Mouse (Mus musculus): ENCODE results near the gene Slc24a3.

Slc24a3 gene

DNA sequence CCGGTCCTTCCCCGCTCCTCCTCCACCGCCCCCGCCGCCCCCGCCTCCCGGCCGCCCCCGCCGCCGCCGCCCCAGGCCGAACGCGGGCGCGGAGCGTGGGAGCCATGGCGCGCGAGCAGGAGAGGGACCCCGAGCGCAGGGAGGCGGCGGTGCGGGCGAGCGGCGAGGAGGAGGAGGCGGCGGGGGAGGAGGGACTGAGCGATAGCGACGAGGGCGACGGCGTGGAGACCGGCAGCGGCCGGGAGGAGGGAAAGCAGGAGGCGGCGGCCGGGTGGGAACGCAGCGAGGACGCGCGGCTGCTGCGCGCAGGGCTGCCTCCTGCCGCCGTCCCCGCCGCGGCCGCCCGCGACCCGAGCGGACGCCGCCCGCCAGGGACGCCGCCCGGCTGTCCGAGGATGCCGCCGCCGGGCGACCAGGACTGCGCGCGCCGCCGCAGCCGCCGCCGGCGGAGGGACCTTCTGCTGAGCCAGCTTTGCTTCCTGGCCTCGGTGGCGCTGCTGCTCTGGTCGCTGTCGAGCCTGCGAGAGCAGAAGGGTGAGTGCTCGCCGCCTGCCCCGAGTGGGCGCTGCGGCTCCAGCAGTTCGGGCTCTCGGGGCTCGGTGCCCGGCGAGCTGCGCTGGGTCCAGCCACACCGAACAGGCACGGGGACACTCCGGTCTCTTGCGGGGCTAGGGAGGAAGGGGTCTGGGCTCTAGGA is at the start of gene Slc24a3:
Gene Slc24a3, plus strand, starts transcription at position 91 of the 697 bp plus-strand sequence.
- DNase-seq (ENCODE audit: low read depth, low spot score) = peak; percentile 70

- no peak for DNase-seq (ENCODE audit: low read depth, low spot score)
These were observed 49.8 kb upstream of the Slc24a3 start for GRCm38 (mm10) chr2:145117762-145118161.

GRCm38 (mm10) chr2:145127747-145128146 is 39.8 kb upstream of the Slc24a3 start:
- DNase-seq (ENCODE audit: low read depth, low spot score) = no peak

- no peak for DNase-seq (ENCODE audit: low read depth, low spot score)
These were observed 30.8 kb upstream of the Slc24a3 start for GRCm38 (mm10) chr2:145136625-145137291.

- no peak for DNase-seq (ENCODE audit: low read depth, low spot score)
These were observed 17.1 kb upstream of the Slc24a3 start for GRCm38 (mm10) chr2:145150407-145150806.

DNA sequence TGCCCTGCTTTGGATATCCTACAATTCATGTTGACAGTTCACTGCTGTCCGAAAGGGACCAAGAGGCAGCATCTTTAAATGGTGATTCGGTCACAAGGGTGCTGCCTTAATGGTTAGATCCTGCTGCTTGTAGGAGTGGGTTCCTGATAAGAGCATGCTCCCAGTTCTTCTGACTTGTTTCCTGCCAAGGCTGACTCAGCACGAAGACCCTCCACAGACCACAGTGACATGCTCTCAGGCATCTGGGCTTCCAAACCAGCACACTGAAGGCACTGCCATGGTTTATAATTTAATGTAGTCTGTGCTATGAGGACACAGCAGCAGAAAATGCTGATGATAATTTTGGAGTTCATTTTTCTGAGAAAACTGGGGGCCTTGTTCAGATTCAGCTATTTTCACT is 16.7 kb upstream of the Slc24a3 start:
- no peak for DNase-seq (ENCODE audit: low read depth, low spot score)

- no peak for DNase-seq (ENCODE audit: low read depth, low spot score)
These were observed 15.3 kb upstream of the Slc24a3 start for GRCm38 (mm10) chr2:145152281-145152680.

DNA sequence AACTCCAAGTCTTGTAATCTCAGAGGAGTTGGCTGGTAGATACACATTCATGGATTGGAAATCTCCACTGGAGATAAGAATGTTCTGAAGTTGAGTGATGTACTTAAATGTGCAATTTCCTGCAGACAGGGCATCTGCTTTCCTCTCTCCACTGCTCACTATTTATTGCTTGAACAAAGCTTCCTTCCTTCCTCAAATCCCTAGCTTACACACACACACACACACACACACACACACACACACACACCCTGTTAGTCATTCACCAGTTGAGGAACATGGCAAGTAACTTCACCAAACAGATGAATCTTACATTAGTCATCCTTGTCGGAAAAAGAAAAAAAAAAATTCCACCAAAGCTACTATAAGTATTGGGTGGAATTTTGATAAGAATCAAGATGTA is 8.6 kb upstream of the Slc24a3 start:
- no peak for DNase-seq (ENCODE audit: low read depth, low spot score)

DNA sequence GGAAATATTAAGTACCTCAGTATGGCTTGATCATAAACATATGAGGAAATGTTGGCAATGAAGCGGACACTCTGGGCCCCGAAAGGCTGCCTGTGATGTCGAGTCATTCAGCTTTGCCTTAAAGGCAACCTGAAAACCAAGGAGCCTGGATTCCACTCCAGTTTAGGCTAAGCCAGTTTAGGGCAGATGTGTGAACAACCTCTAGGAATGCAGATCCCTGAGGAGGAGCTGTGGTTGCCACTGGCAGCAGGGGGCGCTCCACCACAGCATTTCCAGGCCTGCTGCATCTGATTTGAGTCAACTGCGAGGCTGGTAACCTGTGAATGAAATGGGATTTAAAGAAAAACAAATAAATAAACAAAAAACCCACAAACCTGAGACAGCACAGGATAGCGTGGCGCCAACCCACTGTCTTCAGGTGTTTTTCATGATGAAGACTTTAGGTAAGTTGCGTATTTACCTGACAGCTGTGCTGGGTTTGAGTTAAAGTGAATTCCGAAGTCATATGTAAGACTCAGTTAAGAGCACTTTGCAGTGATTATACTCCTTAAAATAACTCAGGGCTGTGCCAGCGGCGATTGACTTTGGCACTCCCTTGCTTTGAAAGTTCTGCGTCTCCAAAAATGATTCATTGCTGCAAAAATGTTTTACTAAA is 6.4 kb upstream of the Slc24a3 start:
- DNase-seq (ENCODE audit: low read depth, low spot score) = peak; percentile 87

DNA sequence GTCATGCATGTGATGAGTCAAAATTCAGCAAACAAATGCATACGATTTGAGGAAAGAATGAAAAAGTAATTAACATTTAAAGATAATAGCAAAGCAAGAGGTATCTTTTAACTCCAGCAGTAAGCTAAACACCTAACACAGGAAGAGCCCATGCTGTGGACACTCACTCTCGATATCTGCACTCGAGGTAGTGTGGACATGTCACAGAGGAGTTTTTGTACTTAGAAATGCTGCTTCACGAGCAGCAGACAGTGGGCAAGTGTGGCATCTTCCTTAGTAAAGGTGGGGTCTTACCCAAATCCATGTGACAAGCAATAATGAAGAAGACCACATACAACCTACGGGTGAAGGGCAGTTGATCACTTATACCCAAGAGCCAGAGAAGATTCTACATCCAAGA is 3.5 kb upstream of the Slc24a3 start:
- DNase-seq (ENCODE audit: low read depth, low spot score) = no peak

- DNase-seq (ENCODE audit: low read depth, low spot score) = no peak
These were observed 3.0 kb upstream of the Slc24a3 start for GRCm38 (mm10) chr2:145164562-145164961.

GRCm38 (mm10) chr2:145165076-145165475 is 2.5 kb upstream of the Slc24a3 start:
- no peak for DNase-seq (ENCODE audit: low read depth, low spot score)

DNA sequence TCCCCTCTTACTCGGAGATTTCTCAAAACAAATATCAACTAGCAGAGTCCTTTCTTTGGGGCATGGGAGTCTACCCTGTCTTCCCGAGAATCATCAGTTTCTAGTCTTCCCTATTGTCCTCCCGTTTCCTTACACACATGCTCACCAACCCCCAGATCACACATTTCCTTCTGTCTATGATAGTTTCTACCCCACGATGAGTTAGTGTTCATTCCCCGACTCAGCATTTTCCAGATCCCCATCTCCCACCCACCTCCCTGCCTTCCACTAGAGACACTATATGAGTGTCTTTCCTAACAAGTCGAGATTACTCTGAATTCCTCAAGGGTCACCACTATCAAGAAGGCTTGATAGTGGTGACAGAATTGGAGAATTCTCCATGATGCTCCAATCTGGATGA is 1.7 kb upstream of the Slc24a3 start:
- DNase-seq (ENCODE audit: low read depth, low spot score) = no peak

- peak; percentile 70 for DNase-seq (ENCODE audit: low read depth, low spot score)
These were observed 397 bp upstream of the Slc24a3 start for GRCm38 (mm10) chr2:145167051-145167663.

DNA sequence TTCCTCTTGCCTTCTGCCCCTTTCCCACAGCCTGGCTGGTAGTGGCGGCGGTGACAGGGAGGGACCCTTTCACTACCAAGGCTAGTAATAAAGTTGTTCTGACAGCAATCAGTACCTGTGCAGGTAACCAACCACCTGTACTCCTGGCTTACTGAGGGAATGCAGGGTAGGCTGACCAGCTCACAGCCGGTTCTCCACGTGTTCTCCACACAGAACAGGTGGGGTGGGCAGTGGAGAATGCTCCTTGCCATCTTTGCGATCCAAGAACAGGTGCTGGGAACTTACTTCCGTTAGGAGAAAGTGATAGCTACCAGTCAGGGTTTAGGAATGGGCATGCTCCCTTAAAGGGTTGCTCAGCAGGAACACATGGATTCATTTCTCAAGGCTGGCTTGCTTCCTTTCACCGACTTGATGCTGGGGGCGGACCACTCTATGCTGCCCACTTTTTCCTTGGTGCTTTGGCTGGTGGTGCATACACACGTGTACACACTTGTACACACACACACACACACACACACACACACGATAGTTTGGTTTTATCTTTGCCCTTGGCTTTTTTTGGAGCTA is 934 bp downstream of the Slc24a3 start:
- peak; percentile 7 for DNase-seq (ENCODE audit: low read depth, low spot score)

DNA sequence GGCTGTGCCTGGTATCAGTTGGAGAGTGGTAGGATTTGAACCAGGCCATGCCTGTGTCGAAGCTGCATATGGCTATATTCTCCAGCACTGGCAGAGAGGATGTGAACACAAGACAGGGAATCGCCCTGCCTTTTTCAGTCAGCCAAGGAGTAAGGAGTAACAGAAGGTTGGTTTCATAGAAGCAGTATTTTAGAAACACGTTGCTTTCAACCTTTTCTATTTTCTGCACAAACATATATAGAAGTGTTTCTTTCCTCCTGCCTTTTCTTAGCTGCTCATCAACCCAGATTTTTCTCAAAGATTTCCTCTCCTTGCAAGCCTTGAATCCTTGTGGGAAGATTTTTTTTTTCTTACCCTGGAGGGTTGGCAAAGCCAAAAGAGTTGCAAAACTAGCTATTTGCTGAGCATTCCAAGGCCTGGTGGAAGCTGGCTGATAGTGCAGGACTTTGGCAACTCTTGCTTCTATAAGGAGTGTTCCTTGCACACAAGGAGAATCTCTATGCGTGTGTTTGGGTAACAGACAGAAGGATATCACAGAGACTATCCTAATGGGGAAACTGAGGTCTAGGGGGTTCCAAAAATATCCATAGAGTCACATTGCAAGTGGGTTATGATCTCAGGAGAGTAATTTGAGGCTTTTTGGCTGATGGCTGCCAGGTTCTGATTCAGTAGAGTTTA is 5.6 kb downstream of the Slc24a3 start:
- no peak for DNase-seq (ENCODE audit: low read depth, low spot score)

GRCm38 (mm10) chr2:145175036-145175435 is 7.5 kb downstream of the Slc24a3 start:
- DNase-seq (ENCODE audit: low read depth, low spot score) = no peak

DNA sequence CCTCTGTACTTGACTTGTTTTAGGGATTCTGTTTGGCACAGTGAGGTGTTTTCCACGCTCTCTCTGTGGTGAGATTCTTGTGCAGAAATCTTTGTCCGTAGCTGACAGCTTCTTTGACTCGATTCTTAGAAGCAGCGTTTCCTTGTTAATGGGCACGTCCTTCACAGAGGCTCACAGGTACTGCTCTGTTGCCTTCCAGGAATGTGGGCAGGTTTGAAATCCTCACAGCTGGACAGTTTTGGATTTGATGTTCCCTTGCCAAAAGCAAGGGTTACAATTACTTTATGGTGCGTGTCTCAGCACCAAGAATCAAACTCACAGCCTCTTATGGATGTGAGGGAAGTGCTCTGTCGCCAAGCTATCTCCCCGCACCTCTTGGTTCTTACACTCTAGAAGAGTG is 14.9 kb downstream of the Slc24a3 start:
- DNase-seq (ENCODE audit: low read depth, low spot score) = no peak

DNA sequence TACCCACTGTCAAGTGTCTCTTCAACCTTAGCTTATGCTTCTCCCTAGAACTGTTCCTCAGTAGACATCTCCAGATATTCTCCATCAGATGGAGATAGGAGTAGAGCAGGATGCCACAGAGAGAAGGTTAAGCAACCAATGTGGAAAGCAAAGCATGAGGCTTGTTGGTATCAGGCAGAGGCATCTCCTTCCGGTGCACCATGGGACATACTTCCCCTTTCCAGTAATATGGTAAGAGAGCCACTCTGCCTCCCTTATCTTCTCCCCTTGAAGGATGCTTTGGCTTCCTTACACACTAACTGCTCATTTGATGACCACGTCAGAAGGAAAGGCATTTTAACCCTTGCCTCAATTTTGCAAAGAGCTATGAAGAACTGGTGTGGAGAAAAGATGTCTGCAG is 21.3 kb downstream of the Slc24a3 start:
- no peak for DNase-seq (ENCODE audit: low read depth, low spot score)

DNA sequence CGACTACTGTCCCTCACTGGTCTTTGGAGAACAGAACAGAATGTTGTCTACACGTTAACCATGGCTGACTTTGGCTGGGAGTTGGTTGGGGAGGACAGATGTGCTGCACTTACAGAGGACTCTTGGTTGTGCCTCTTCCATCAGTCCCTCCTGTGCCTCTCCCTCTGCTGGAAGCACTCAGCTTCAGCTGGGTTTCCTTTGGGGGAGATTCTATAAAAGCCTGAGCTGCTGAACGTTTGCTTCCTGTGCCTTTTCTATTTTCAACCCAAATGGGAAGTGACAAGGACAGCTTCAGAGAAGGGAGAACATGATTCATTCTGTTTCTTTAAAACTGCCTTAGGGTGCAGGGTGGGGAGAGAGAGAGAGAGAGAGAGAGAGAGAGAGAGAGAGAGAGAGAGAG is 28.5 kb downstream of the Slc24a3 start:
- DNase-seq (ENCODE audit: low read depth, low spot score) = no peak

GRCm38 (mm10) chr2:145196501-145197042 is 29.0 kb downstream of the Slc24a3 start:
- no peak for DNase-seq (ENCODE audit: low read depth, low spot score)

Measured in ZHBTc4 (cell line).